Mouse (Mus musculus): Measurements from ENCODE around the gene Cela2a. TPM values are rescaled to one million over a fixed set of nuclear protein-coding genes. Genes with fewer than 3 reads are reported as not detected.

The Cela2a gene
- total and polyA plus RNA-seq, 2 experiments from 2014 or later: not detected

GRCm38 (mm10) chr4:141790524-141790990, 35.4 kb downstream of the Cela2a start, which contains the start of gene Dnajc16:
Dnajc16 (minus strand) TSS chr4:141790931.
- under 1% methylated on average over 34 of the region's 42 CpGs for WGBS
- H3K36me3 ChIP-seq (ENCODE audit: insufficient read depth, low read length): 0 out of 2 replicates have a peak, but pooled peaks cover 5% of the 10 kb centered on the region
- no peaks in the 10 kb centered on the region for H3K27me3 ChIP-seq (ENCODE audit: insufficient read depth, low read length)
- DNase-seq (ENCODE audit: low spot score) (peak; percentile 100), ATAC-seq (ENCODE audit: low FRiP score) (peak; percentile 89)
- H3K9ac ChIP-seq (replicated peaks; ENCODE audit: low read length, poor library complexity, severe bottlenecking): peak within 1 kb of the TSS; percentile 93
- H3K4me2 ChIP-seq (ENCODE audit: low read depth, low read length, poor library complexity, severe bottlenecking): peak within 1 kb of the TSS; percentile 87
- TF ChIP-seq CTCF (IDR thresholded peaks at IDR 0.05): peak; percentile 55
- H3K4me3 ChIP-seq (ENCODE audit: low read depth, low read length): peak within 1 kb of the TSS; percentile 98
- H3K9me3 ChIP-seq (ENCODE audit: low read length): no peaks in the 10 kb centered on the region
- peaks cover 7% of the 10 kb centered on the region; the same call in 1 of the 2 replicates for H3K4me1 ChIP-seq (ENCODE audit: insufficient read depth, low read length)
- H3K27ac ChIP-seq (ENCODE audit: low read depth, low read length): peak within 1 kb of the TSS; percentile 88

- H3K4me1 ChIP-seq (ENCODE audit: insufficient read depth, low read length): no peaks in the 10 kb centered on the region
- peak overlapping the region; percentile 88 for H3K27ac ChIP-seq (ENCODE audit: low read depth, low read length)
- peak overlapping the region; percentile 87 for H3K4me2 ChIP-seq (ENCODE audit: low read depth, low read length, poor library complexity, severe bottlenecking)
- DNase-seq (ENCODE audit: low spot score): no peak
- no peaks in the 10 kb centered on the region for H3K27me3 ChIP-seq (ENCODE audit: insufficient read depth, low read length)
- ATAC-seq (ENCODE audit: low FRiP score): no peak
- H3K9ac ChIP-seq (replicated peaks; ENCODE audit: low read length, poor library complexity, severe bottlenecking): peak overlapping the region; percentile 93
- no peaks in the 10 kb centered on the region for H3K9me3 ChIP-seq (ENCODE audit: low read length)
- 53% methylated on average over 3 of the region's 3 CpGs for WGBS
- H3K36me3 ChIP-seq (ENCODE audit: insufficient read depth, low read length): peaks cover 9% of the 10 kb centered on the region; the same call in 1 of the 2 replicates
- no peak for TF ChIP-seq CTCF (IDR thresholded peaks at IDR 0.05)
- H3K4me3 ChIP-seq (ENCODE audit: low read depth, low read length): peak overlapping the region; percentile 98
Observed at GRCm38 (mm10) chr4:141789564-141790218, 36.3 kb downstream of the Cela2a start.

- TF ChIP-seq CTCF (IDR thresholded peaks at IDR 0.05): no peak
- H3K9ac ChIP-seq (replicated peaks; ENCODE audit: low read length, poor library complexity, severe bottlenecking): no peak overlapping the region
- ATAC-seq (ENCODE audit: low FRiP score) (no peak), DNase-seq (ENCODE audit: low spot score) (no peak)
- WGBS: 95% methylated on average over 7 of the region's 7 CpGs
- H3K27me3 ChIP-seq (ENCODE audit: insufficient read depth, low read length): no peaks in the 10 kb centered on the region
- no peak overlapping the region for H3K27ac ChIP-seq (ENCODE audit: low read depth, low read length)
- H3K9me3 ChIP-seq (ENCODE audit: low read length): no peaks in the 10 kb centered on the region
- no peaks in the 10 kb centered on the region for H3K4me1 ChIP-seq (ENCODE audit: insufficient read depth, low read length)
- H3K4me2 ChIP-seq (ENCODE audit: low read depth, low read length, poor library complexity, severe bottlenecking): no peak overlapping the region
- H3K36me3 ChIP-seq (ENCODE audit: insufficient read depth, low read length): peaks cover 28% of the 10 kb centered on the region
- no peak overlapping the region for H3K4me3 ChIP-seq (ENCODE audit: low read depth, low read length)
Observed at GRCm38 (mm10) chr4:141787462-141787861, 38.5 kb downstream of the Cela2a start.

- no peak overlapping the region for H3K4me2 ChIP-seq (ENCODE audit: low read depth, low read length, poor library complexity, severe bottlenecking)
- ATAC-seq (ENCODE audit: low FRiP score) (no peak), DNase-seq (ENCODE audit: low spot score) (no peak)
- no peaks in the 10 kb centered on the region for H3K9me3 ChIP-seq (ENCODE audit: low read length)
- H3K27ac ChIP-seq (ENCODE audit: low read depth, low read length): no peak overlapping the region
- H3K36me3 ChIP-seq (ENCODE audit: insufficient read depth, low read length): peaks cover 32% of the 10 kb centered on the region
- H3K4me3 ChIP-seq (ENCODE audit: low read depth, low read length): no peak overlapping the region
- H3K9ac ChIP-seq (replicated peaks; ENCODE audit: low read length, poor library complexity, severe bottlenecking): no peak overlapping the region
- no peaks in the 10 kb centered on the region for H3K4me1 ChIP-seq (ENCODE audit: insufficient read depth, low read length)
- H3K27me3 ChIP-seq (ENCODE audit: insufficient read depth, low read length): no peaks in the 10 kb centered on the region
- 76% methylated on average over 6 of the region's 6 CpGs for WGBS
- TF ChIP-seq CTCF (IDR thresholded peaks at IDR 0.05): no peak
Observed at GRCm38 (mm10) chr4:141787046-141787445, 38.9 kb downstream of the Cela2a start.

- ATAC-seq (ENCODE audit: low FRiP score) (no peak), DNase-seq (ENCODE audit: low spot score) (no peak)
- no peak overlapping the region for H3K4me2 ChIP-seq (ENCODE audit: low read depth, low read length, poor library complexity, severe bottlenecking)
- 92% methylated on average over 13 of the region's 13 CpGs for WGBS
- no peak for TF ChIP-seq CTCF (IDR thresholded peaks at IDR 0.05)
- H3K4me1 ChIP-seq (ENCODE audit: insufficient read depth, low read length): no peaks in the 10 kb centered on the region
- no peak overlapping the region for H3K4me3 ChIP-seq (ENCODE audit: low read depth, low read length)
- no peaks in the 10 kb centered on the region for H3K9me3 ChIP-seq (ENCODE audit: low read length)
- no peaks in the 10 kb centered on the region for H3K27me3 ChIP-seq (ENCODE audit: insufficient read depth, low read length)
- H3K27ac ChIP-seq (ENCODE audit: low read depth, low read length): no peak overlapping the region
- no peak overlapping the region for H3K9ac ChIP-seq (replicated peaks; ENCODE audit: low read length, poor library complexity, severe bottlenecking)
- peaks cover 39% of the 10 kb centered on the region for H3K36me3 ChIP-seq (ENCODE audit: insufficient read depth, low read length)
Observed at GRCm38 (mm10) chr4:141786141-141786540, 39.8 kb downstream of the Cela2a start.

GRCm38 (mm10) chr4:141784835-141785234, 41.1 kb downstream of the Cela2a start:
- Histone ChIP-seq H3K4me2 (ENCODE audit: low read depth, low read length, poor library complexity, severe bottlenecking) (no peak overlapping the region), H3K27ac (ENCODE audit: low read depth, low read length) (no peak overlapping the region), H3K4me3 (ENCODE audit: low read depth, low read length) (no peak overlapping the region), H3K4me1 (ENCODE audit: insufficient read depth, low read length) (no peaks in the 10 kb centered on the region), H3K36me3 (ENCODE audit: insufficient read depth, low read length) (peaks cover 43% of the 10 kb centered on the region), H3K9ac (replicated peaks; ENCODE audit: low read length, poor library complexity, severe bottlenecking) (no peak overlapping the region), H3K9me3 (ENCODE audit: low read length) (no peaks in the 10 kb centered on the region), H3K27me3 (ENCODE audit: insufficient read depth, low read length) (no peaks in the 10 kb centered on the region)
- ATAC-seq (ENCODE audit: low FRiP score) (no peak), DNase-seq (ENCODE audit: low spot score) (no peak)
- WGBS: 86% methylated on average over 5 of the region's 5 CpGs
- no peak for TF ChIP-seq CTCF (IDR thresholded peaks at IDR 0.05)
